Comparison of ENCODE assay signal across 9 mouse cellular contexts in the genomic region with DNA sequence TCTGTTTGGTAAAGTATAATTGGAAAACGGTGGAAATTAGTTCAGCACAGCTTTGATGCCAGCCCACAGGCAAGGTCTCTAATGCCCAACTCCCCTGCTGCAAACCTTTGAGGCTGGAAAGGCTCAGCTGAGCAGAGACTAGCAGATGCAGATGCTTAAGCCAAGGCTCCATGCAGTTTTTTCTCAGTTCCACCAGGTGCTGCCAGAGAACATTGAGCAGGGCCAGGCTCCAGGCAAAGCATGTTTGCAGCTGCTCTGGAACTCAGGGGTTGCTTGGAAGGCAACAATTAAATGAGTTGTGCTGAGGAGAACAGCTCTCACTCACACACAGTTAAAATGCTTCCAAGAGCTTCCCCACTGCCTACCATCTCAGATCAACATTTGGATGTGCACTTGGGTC.
A peak's percentile ranks its signal among the peaks of the same experiment; 100 is the strongest.
DNase-seq lines count a peak whose midpoint lies in the region; ATAC-seq and TF ChIP-seq lines count a peak whose summit lies in the region.
"Had no signal": no experiment of that assay in that cellular context is flagged by ENCODE, and none has a peak within 500 bp of the region (broad histone marks: within the 10 kb centered on the region; RNA-seq: fewer than 3 reads in every experiment).

No protein-coding gene starts in this region.

- no peak for TF ChIP-seq POLR2A in kidney, adult 2 months (IDR thresholded peaks at IDR 0.05; ENCODE audit: low read depth, low read length)

- in situ Hi-C loops in Patski (cut with MboI; ENCODE audit: low pct_unique_long_range_greater_than_20kb), result no loop called here

- H3K9me3 ChIP-seq in embryonic facial prominence, embryonic 14.5 days (ENCODE audit: control insufficient read depth, low read length), result no peaks in the 10 kb centered on the region

- no peak for ATAC-seq in Patski
- ATAC-seq in embryonic facial prominence, embryonic 14.5 days (ENCODE audit: low read depth), result peak; percentile 79
- ATAC-seq in granulocyte monocyte progenitor cell, adult 5-6 weeks (replicated peaks; ENCODE audit: poor library complexity, severe bottlenecking), result no peak

- no peaks in the 10 kb centered on the region for H3K36me3 ChIP-seq in kidney, adult 2 months (ENCODE audit: control insufficient read depth, insufficient read depth, low read length)
- no peaks in the 10 kb centered on the region for H3K36me3 ChIP-seq in embryonic facial prominence, embryonic 14.5 days (ENCODE audit: control insufficient read depth, insufficient read depth, low read length)

- 45% methylated on average over 1 of the region's 1 CpGs for WGBS in kidney, adult 2 months
- WGBS in embryonic facial prominence, embryonic 14.5 days, result 30% methylated on average over 1 of the region's 1 CpGs

- TF ChIP-seq CTCF in kidney, adult 2 months (conservative IDR thresholded peaks at IDR 0.05; ENCODE audit: insufficient read depth, insufficient read length, low read depth, low read length), result peak; percentile 58
- TF ChIP-seq CTCF in Patski (IDR thresholded peaks at IDR 0.05), result peak; percentile 65

- no peak overlapping the region for H3K4me3 ChIP-seq in kidney, adult 2 months (ENCODE audit: insufficient read depth, low read depth, low read length)
- H3K4me3 ChIP-seq in embryonic facial prominence, embryonic 14.5 days (ENCODE audit: low read depth, low read length), result no peak overlapping the region
- H3K4me3 ChIP-seq: megakaryocyte, embryonic 14.5 days had no signal

- DNase-seq in kidney, adult 2 months, result peak; percentile 12
- no peak for DNase-seq in kidney, adult 18-20 months
- DNase-seq in Patski (ENCODE audit: low read depth, low spot score), result no peak
- DNase-seq in embryonic facial prominence, embryonic 14.5 days (ENCODE audit: low spot score), result peak; percentile 84
- DNase-seq in layer of hippocampus, postnatal 10 days (ENCODE audit: low spot score in 2 of 2), result peak; percentile 30 to 44
- peak; percentile 55 for DNase-seq in retina, embryonic 14.5 days (ENCODE audit: low spot score)
- DNase-seq in cerebellum, adult 18-20 months, result no peak

- H3K4me2 ChIP-seq in embryonic facial prominence, embryonic 14.5 days (ENCODE audit: low read depth, low read length), result no peak overlapping the region

- H3K27me3 ChIP-seq in kidney, adult 2 months (replicated peaks; ENCODE audit: control insufficient read depth, insufficient read depth, low read length), result no peaks in the 10 kb centered on the region
- H3K27me3 ChIP-seq in Patski, result no peaks in the 10 kb centered on the region
- H3K27me3 ChIP-seq in embryonic facial prominence, embryonic 14.5 days (replicated peaks; ENCODE audit: control insufficient read depth, insufficient read depth, low read length), result no peaks in the 10 kb centered on the region
- H3K27me3 ChIP-seq: megakaryocyte, embryonic 14.5 days had no signal

- CTCF ChIA-PET in Patski (lab: Charles Lee), result no interaction called here

- POLR2A ChIA-PET in Patski (lab: Charles Lee), result no interaction called here

- no peak overlapping the region for H3K9ac ChIP-seq in embryonic facial prominence, embryonic 14.5 days (ENCODE audit: low read depth, low read length)

- no peaks in the 10 kb centered on the region for H3K4me1 ChIP-seq in kidney, adult 2 months (ENCODE audit: control insufficient read depth, insufficient read depth, low read length)
- no peaks in the 10 kb centered on the region for H3K4me1 ChIP-seq in embryonic facial prominence, embryonic 14.5 days (ENCODE audit: control insufficient read depth, insufficient read depth, low read length)

- no peak overlapping the region for H3K27ac ChIP-seq in kidney, adult 2 months (ENCODE audit: insufficient read depth, low read depth, low read length)
- H3K27ac ChIP-seq in embryonic facial prominence, embryonic 14.5 days (replicated peaks; ENCODE audit: low read depth, low read length), result no peak overlapping the region

Comparison
In these comparisons a context has a peak if more than half of its experiments do, and no peak if none do; other contexts are left out.
1. DNase-seq: peak in kidney, adult 2 months (single experiment), embryonic facial prominence, embryonic 14.5 days (single experiment), layer of hippocampus, postnatal 10 days (2 of 2) and retina, embryonic 14.5 days (single experiment); none in kidney, adult 18-20 months (single experiment), Patski (single experiment) and cerebellum, adult 18-20 months (0 of 2).